Mouse (Mus musculus) spleen, adult 18-20 months (tissue): ENCODE measurements around the gene Dst.

ENCODE experiments used
- DNase-seq, 2 experiments: peaks; one replicate each; pipeline ENCODE4 v3.0.0; 2022; ENCODE audit warnings: mixed read lengths in 2 of 2

Gene Dst

DNA sequence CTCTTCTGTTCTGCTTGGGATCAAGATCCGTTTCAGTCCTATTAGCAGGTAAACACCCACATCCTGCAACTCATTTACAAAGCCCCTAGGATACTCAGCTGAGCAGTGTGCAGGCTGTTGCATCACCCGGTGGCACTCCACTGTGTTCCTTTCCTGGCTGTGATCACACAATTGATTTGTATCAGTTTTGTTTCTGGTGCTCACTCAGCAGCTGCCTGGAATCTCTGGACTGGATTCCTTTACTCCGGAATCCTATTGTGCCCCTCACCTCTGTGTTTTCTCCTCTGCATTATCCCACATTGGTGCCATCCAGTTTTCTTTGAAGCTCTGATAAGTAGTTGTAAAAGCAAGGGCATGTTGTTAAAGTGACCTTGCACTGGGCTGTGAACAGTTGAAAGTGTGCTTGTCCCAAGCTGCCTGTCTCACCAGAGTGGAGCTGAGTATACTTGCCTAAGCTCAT is 195.7 kb downstream of the Dst start:
- DNase-seq: no peak

DNA sequence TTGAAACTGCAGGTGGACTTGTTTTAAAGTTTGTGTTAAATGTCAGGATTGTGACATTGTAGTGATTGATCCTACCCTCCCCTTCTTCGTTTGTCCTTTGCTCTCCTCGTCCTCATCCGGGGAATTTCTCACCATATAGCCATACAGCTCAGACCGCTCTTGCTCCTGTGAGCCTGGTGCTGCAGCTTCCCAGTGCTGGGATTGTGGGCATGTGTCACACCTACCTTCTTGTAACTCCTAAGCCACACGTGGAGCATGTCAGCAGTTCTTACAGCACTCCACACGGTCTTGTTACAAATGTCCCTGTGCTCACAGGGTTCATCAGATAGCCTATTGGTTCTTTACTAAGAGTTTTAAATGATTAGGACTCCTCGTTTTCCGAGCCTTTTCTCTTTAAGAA is 196.8 kb downstream of the Dst start:
- DNase-seq: no peak

DNA sequence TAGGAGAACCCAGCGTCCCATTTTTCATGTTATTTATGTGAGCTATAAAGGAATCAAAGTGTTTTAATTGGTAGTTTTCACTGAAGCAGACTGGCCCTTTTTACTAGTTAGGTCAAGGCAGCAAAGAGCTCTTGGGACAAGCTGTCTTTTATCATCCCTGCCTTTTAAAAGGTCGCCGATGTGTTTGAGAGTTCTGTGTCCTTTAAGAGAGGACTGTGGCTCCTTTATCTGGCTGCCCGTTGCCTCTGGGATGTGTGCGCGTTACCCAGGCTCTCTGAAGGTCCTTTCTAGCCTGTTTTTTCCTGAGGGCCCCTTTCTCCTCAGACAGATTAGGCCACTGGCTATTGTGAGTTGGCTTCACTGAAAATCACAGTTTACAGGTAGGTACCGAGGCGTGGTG is 198.6 kb downstream of the Dst start:
- no peak for DNase-seq

- DNase-seq: no peak
These were observed 199.1 kb downstream of the Dst start for GRCm38 (mm10) chr1:34107076-34107475.

GRCm38 (mm10) chr1:34109599-34110210 is 201.7 kb downstream of the Dst start:
- DNase-seq: no peak

GRCm38 (mm10) chr1:34110862-34111261 is 202.8 kb downstream of the Dst start:
- DNase-seq: no peak

GRCm38 (mm10) chr1:34111954-34112353 is 203.9 kb downstream of the Dst start:
- DNase-seq: no peak

- no peak for DNase-seq
These were observed 208.4 kb downstream of the Dst start for GRCm38 (mm10) chr1:34116444-34116843.

GRCm38 (mm10) chr1:34117056-34117455 is 209.0 kb downstream of the Dst start:
- no peak for DNase-seq

DNA sequence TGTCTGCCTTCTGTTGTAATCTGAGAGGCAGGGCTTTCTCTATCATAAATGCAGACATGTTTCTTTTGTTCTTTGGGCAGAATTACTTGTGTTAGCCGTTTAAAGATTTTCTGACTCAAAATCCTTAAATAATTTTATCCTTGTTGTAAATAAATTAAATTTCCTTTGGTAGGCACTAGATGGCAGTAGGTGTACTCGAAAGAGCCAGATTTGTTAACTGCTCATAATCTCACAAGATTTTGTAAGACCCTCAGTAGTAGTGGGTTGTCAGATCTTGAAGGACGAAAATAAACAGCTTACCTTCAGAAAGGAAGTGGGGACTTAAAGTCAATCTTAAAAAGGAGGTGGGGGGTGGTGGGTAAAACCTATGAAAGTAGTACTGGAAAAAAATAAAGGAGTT is 209.7 kb downstream of the Dst start:
- DNase-seq: no peak

DNA sequence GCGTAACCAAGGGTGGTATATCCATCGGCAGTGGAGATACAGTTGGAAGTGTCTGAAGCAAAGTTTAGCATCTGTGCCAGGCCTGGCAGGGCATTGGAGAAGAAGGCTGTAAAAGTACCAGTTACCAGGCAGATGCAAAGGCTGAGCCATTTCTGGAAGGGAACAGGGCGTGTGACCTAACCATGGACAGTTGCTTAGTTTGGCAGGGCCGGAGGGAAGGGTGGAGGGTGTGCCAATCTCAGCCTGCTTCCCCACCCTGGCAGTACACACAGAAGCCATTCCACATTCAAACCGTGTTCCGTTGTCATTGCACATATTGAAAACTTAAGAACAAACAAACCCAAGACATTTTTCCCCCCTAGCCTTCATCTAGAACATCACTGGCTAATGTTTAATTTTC is 212.0 kb downstream of the Dst start:
- DNase-seq: no peak

DNA sequence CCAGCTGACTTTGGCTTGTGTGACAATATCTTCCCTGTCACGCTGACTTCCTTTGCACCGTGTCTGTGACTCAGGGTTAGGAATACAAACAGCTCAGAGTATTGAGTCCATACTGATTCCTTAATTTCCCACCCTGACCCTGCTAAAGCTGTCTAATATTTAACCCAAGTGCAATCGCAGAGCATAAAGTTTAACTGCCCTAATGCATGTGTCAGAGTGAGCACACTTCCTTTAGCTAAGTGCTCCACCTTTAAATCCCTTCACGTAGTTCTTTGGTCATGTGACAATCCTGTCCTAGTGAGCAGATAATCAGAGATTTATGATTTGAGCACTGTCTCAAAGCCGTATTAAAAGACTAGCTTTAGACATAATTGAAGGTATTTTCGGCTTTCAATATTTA is 212.6 kb downstream of the Dst start:
- DNase-seq: no peak

GRCm38 (mm10) chr1:34121157-34122015 is 213.4 kb downstream of the Dst start:
- DNase-seq: peak in 1 of 2 experiments; percentile 9

GRCm38 (mm10) chr1:34122198-34122597 is 214.2 kb downstream of the Dst start:
- no peak for DNase-seq

DNA sequence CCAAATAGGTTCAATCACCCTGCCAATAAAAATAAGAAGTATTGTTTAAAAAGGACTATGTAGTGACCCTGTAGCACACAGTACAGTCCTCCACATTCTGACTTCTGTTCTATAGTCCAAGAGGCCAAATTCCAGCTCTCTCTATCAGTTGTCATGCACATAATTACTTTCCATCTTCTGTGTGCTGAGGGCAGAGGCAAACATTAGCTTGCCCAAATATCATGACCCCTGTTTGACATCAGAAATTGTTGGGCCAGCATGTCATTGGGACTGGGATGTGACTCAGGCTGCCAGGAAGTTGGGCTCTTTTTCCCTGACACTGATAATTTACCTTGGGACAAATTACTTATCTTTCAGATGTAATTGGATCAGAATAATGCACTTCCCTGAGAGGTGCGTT is 214.9 kb downstream of the Dst start:
- DNase-seq: no peak

DNA sequence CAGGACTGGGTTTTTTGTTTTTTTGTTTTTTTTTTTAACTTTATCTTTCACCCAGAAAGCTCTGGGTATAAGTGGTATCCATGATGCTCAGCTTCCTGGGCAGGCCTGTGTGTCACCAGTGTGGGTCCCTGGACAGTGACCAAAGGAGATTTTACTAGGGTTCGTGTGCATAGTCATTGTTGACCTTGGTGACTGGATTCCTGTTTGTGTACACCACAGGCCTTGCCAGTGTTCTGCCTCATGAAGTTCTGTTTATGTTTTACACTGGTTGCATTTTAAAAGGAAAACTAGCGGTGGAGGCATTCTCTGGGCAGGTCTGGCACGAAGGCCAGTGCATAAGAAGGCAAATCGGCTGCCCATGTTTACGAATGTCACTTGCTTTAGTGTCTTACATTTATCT is 215.3 kb downstream of the Dst start:
- DNase-seq: no peak

DNA sequence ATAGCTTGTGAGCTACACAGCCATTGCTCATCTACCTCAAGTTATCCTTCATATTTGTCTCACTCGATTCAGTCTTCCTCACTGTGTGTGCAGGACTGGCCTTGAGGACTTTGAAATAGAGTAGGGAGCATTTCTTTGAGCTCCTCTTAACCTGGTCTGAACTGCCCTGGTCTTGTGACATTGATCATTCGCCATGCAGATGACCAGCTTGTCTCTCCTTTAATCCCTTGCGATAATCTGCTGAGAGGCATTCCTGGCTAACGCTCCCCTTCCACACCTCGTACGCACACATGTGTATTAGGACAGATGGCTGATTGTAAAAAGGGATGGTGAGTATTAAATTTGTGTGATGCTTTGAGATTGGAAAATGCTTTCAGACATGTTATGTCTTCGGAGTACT is 216.4 kb downstream of the Dst start:
- no peak for DNase-seq

GRCm38 (mm10) chr1:34125148-34125547 is 217.1 kb downstream of the Dst start:
- no peak for DNase-seq

DNA sequence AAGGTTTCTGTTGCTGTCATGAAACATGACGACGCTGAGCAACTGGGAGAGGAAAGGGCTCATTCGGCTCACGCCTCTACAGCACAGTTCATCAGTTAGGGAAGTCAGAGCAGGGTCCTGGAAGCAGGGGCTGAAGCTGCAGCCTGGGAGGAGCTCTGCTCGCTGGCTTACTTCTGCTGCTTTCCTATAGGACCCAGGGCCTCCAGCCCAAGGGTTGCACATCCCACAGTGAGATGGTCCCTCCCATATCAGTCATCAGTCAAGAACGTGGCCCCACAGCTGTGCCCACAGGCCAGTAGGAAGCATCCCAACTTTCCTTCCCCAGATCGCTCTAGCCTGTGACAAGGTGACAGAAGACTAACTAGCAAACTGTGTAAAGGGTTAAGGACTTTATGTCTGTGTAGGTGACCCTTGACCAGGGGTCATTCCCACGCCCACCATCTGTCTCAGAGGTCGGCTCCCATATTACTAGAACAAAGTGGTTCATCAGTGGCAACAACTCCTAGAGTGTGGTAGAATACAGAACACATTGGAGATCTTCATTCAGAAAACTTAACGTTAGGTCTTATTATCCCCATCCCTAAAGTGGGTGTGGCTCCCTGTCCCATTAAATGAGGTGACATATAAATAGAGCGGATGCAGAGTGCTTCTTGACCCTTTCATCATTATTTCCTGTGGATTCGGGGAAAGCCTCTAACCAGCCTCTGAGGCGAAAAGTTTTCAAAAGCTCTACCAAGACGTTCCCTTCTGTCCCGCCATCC is 219.9 kb downstream of the Dst start:
- DNase-seq: no peak

DNA sequence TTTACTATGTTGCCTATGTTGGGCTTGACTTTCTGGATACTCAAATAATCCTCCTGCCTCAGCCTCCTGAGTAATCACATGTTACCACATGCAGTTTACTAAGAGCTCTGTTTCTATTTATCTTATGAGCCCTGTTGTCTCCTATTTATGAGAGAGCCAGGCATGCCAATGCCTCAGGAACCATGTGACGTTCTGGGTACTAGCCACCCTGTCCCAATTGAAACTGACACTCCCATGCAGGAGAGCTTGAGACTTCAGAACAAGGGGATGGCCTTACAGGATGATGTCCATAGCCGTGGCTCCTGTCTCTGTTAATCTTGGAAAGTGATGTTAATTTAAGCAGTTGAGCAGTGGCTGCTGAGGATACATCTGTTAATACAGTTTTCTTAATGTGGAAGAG is 220.8 kb downstream of the Dst start:
- no peak for DNase-seq

DNA sequence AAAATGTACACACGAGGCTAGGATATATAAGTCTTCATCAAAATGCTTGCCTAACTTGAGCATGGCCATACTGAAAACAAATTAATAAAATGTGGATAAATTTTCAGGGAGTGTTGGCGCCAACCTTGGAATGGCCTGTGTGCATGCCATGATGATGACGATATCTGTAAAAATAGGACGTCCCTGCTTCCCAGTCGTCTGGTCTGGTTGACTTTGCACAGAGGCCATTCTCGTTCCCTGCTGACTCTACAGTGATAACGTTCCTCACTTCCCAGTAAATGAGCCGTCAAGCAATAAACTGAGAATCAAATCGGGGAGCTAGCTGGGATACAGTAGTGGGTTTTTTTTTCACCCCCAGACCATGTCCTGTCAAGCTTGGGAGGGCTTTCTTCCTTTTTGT is 221.7 kb downstream of the Dst start:
- DNase-seq: no peak

GRCm38 (mm10) chr1:34130804-34131203 is 222.8 kb downstream of the Dst start:
- no peak for DNase-seq

DNA sequence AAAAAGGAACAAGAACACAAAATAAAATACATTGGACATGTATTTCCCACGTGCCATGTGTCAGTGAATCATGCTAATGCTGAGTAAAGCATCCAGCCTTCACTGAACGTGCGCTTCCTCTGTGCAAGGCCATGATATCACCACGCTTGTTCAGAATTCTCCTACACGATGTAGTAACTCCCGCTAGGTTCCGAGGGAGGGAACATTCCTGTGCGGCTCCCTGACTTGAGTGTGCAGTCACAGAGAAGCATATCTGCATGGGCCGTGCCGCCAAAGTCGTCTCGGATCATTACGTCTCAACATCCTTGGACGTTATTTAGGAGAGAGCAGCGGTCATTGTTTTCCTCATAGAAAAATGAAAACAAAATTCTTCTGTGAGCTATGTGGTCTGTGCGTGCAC is 224.8 kb downstream of the Dst start:
- DNase-seq: no peak

GRCm38 (mm10) chr1:34135535-34135934 is 227.5 kb downstream of the Dst start:
- DNase-seq: no peak
